ENCODE assay signal across 8 mouse cellular contexts in the genomic region with DNA sequence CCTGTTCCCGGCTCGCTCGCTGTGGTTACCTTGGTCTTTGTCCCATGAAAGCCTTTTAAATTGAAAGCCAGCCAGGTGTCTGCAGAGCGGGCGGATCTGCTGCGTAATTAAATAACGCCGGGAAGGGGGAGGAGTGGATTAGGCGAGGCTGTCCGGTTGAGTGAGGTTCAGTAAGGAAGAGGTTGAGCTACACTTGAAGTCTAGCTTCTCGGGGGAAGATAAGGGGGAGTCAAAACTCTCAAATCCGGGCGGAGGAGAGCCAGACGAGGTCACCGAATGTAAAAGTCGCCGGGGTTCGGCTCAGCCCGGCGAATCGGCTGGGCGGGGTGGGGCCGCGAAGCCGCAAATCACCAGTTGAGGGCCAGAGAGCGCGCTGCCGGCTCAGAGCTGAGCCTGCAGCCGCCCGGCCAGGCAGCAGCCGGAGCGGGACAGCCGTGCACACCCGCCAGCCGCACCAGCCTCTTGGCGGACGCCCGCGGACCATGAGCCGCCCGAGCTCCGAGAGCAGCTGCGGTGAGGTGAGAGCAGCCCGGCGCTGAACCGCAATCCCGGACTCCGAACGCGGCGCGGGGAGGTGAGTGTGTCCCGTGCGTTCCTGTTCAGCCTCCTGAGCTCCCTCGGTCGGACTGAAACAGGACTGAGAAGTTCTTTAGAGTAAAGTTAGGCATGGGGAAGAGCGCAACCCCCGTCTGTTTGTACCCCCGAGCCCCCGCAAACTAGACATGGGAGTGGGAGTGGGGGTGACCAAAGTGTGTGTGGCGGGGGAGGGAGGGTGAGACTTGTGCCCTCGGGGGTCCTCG.
DNase-seq lines count a peak whose midpoint lies in the region; ATAC-seq and TF ChIP-seq lines count a peak whose summit lies in the region.

No protein-coding gene starts in this region.

- TF ChIP-seq CTCF in bone marrow macrophage, adult 2 months (IDR thresholded peaks at IDR 0.05; ENCODE audit: low read depth, low read length) = no peak
- TF ChIP-seq CTCF in lung, adult 2 months (IDR thresholded peaks at IDR 0.05; ENCODE audit: insufficient read depth, low read length) = no peak

- under 1% methylated on average over 63 of the region's 63 CpGs for WGBS in heart, embryonic 16.5 days
- WGBS in lung, adult 2 months = under 1% methylated on average over 63 of the region's 63 CpGs
- WGBS in neural tube, embryonic 14.5 days = under 1% methylated on average over 63 of the region's 63 CpGs

- no peaks in the 10 kb centered on the region for H3K36me3 ChIP-seq in heart, embryonic 16.5 days (ENCODE audit: control insufficient read depth, insufficient read depth)
- H3K36me3 ChIP-seq in neural tube, embryonic 14.5 days (ENCODE audit: control insufficient read depth, insufficient read depth, low read length) = no peaks in the 10 kb centered on the region

- DNase-seq in CD4-positive helper T cell, adult 2 months (ENCODE audit: low read depth, low spot score) = peak; percentile 43
- DNase-seq in fibroblast of lung, adult 2 months (ENCODE audit: low read depth) = peak; percentile 28
- DNase-seq in kidney, postnatal 14 days = peak; percentile 86
- DNase-seq in lung, adult 2 months = peak; percentile 82
- DNase-seq in testis, postnatal 10 days (ENCODE audit: low spot score) = peak; percentile 82

- H3K9ac ChIP-seq in heart, embryonic 16.5 days (ENCODE audit: low read length) = peak overlapping the region; percentile 73
- peak overlapping the region; percentile 68 for H3K9ac ChIP-seq in neural tube, embryonic 14.5 days (replicated peaks; ENCODE audit: low read depth, low read length)

- no peak overlapping the region for H3K27ac ChIP-seq in bone marrow macrophage, adult 2 months (ENCODE audit: insufficient read depth, low read depth, low read length)
- H3K27ac ChIP-seq in heart, embryonic 16.5 days (ENCODE audit: low read length) = peak overlapping the region; percentile 6; the same call in 1 of the 2 replicates
- H3K27ac ChIP-seq in neural tube, embryonic 14.5 days (ENCODE audit: low read depth, low read length) = no peak overlapping the region; the same call in none of the 2 replicates

- peak overlapping the region; percentile 72 for H3K4me2 ChIP-seq in heart, embryonic 16.5 days (ENCODE audit: low read depth, low read length)
- peak overlapping the region; percentile 96 for H3K4me2 ChIP-seq in neural tube, embryonic 14.5 days (ENCODE audit: low read depth, low read length)

- H3K4me3 ChIP-seq in bone marrow macrophage, adult 2 months (ENCODE audit: insufficient read depth, low read length) = peak overlapping the region; percentile 73
- H3K4me3 ChIP-seq in heart, embryonic 16.5 days (ENCODE audit: low read length) = peak overlapping the region; percentile 62
- H3K4me3 ChIP-seq in lung, adult 2 months (replicated peaks; ENCODE audit: extremely low read depth, low read depth, low read length) = peak overlapping the region; percentile 73
- H3K4me3 ChIP-seq in neural tube, embryonic 14.5 days (ENCODE audit: low read depth, low read length) = peak overlapping the region; percentile 58

- ATAC-seq in heart, embryonic 16.5 days (replicated peaks; ENCODE audit: extremely low read depth, insufficient read depth, low FRiP score) = peak; percentile 88
- ATAC-seq in neural tube, embryonic 14.5 days (ENCODE audit: low read depth) = peak; percentile 88

- no peak for TF ChIP-seq POLR2A in bone marrow macrophage, adult 2 months (IDR thresholded peaks at IDR 0.05; ENCODE audit: borderline replicate concordance, low read depth, low read length)
- TF ChIP-seq POLR2A in lung, adult 2 months (IDR thresholded peaks at IDR 0.05; ENCODE audit: borderline replicate concordance, extremely low read depth, low read depth, low read length) = peak; percentile 33; the same call in 1 of the 2 replicates

- H3K4me1 ChIP-seq in bone marrow macrophage, adult 2 months (ENCODE audit: control insufficient read depth, insufficient read depth, low read length) = no peaks in the 10 kb centered on the region
- peaks cover 14% of the 10 kb centered on the region for H3K4me1 ChIP-seq in heart, embryonic 16.5 days (ENCODE audit: control insufficient read depth, insufficient read depth, low read length)
- peaks cover 4% of the 10 kb centered on the region for H3K4me1 ChIP-seq in lung, adult 2 months (ENCODE audit: control insufficient read depth, insufficient read depth, low read length)
- H3K4me1 ChIP-seq in neural tube, embryonic 14.5 days (ENCODE audit: control insufficient read depth, insufficient read depth, low read length) = peaks cover 7% of the 10 kb centered on the region; the same call in 1 of the 2 replicates

- peaks cover 15% of the 10 kb centered on the region for H3K27me3 ChIP-seq in heart, embryonic 16.5 days (ENCODE audit: control insufficient read depth, insufficient read depth, low read length)
- H3K27me3 ChIP-seq in neural tube, embryonic 14.5 days (ENCODE audit: control insufficient read depth, insufficient read depth, low read length) = peaks cover 6% of the 10 kb centered on the region; the same call in 1 of the 2 replicates

- H3K9me3 ChIP-seq in heart, embryonic 16.5 days (replicated peaks; ENCODE audit: control insufficient read depth, low read length) = no peaks in the 10 kb centered on the region
- H3K9me3 ChIP-seq in neural tube, embryonic 14.5 days (ENCODE audit: control insufficient read depth, low read length) = no peaks in the 10 kb centered on the region

Comparison
In these comparisons a context has a peak if more than half of its experiments do, and no peak if none do; other contexts are left out.
1. DNase-seq: peak in every context shown above with its lines; median percentile 86 in kidney, postnatal 14 days; 82 in lung, adult 2 months; 82 in testis, postnatal 10 days; 43 in CD4-positive helper T cell, adult 2 months; 28 in fibroblast of lung, adult 2 months.